Mouse (Mus musculus) cerebellum, postnatal 4 days (tissue): ENCODE measurements at regions not wholly inside any gene's neighbourhood (a gene's known extent, or its start where the extent isn't known, plus 50 kb on each side); places are given as distances from the start of the nearest gene placed in this dataset.
"Not testable (repeated sequence)": the region's sequence is repeated elsewhere in the genome, so short reads cannot be mapped to it uniquely, and the experiment has no call there.

Source experiments
- DNase-seq, 2 experiments: peaks; one replicate each; pipeline ENCODE4 v3.0.0; 2022; ENCODE audit warnings: low spot score in 2 of 2, mixed read lengths in 1 of 2

DNA sequence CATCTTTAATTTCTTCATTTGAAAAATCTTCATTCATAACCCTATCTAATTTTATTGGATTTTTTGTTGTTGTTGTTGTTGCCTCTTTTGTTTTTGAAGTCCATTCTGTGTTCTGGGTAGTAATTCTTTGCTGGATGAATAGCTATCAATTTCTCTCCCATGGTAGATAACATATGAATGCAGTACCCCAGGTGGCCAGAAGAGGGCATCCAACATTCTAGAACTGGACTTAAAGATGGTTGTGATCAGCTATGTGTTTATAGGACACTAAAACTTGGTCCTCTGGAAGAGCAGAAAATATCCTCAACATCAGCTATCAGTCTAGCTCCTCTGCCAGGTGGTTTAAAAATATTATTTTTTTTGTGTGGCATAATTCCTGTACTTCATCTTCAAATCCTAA, 73.0 kb downstream of the Prl2c3 start:
- peak in 1 of 2 experiments; percentile 10 for DNase-seq

DNA sequence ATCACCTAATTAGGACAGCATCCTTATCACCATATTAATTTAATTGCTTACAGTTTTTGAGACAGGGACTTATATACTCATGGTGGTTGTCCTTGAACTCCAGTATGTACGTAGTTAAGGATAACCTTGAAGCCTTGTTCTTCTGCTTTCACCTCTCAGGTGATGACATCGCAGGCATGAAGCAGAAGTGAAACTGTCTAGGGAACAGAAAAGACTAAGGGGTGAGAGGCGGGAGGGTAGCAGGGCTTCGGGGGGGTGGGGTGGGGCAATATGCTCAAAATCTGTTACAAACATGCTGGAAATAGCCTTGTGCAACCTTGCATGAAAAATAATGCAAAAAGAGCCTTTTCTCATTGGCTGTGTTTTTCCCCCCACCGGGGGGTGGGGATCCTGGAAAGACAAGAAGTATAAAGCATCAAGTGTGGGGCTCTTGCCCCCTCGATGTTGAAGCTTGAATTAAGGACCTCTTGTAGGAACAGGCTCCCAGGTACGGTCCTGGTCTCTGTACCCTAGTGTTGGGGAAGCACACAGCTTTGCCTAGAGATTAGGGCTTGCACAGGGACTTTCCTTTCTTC, 81.8 kb downstream of the Prl2c3 start:
- not testable (repeated sequence) for DNase-seq

DNA sequence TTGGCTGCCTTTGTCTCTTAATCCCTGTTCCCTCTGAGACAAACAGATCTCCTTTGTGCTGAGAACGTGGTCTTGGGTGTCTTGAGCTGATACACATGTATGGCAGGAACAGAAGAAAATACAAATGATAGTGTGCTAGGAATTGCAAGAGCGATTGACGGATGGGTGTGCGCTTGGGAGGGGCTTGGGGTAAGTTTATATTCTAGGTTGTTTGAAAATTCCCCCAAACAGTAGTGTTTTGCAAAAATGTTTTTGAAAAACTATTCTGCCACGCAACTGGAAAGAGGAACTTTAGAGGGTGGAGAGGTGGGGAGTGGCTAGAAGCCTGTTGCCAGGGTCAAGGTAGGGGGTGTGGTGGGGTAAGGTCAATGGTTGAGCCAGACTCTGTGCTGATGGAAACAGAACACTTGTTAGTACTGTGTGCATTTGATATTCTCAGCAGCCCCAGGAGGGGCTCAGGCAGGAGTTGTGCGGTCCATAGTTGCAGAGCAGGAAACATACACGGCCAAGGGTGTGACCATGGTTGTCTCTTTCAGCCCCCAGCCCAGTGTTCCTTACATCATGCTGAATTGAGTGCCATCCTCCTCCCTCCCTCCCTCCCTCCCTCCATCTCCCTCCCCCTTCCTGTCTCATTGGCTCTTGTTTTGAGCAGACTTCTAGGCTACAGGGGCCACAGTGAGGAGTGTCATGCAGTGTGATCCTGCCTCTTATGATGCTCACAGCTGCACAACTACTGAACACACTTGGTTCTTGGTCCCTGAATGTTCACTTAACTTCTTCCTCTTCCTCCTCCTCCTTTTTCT, 88.2 kb downstream of the Prl2c3 start:
- DNase-seq = no peak

DNA sequence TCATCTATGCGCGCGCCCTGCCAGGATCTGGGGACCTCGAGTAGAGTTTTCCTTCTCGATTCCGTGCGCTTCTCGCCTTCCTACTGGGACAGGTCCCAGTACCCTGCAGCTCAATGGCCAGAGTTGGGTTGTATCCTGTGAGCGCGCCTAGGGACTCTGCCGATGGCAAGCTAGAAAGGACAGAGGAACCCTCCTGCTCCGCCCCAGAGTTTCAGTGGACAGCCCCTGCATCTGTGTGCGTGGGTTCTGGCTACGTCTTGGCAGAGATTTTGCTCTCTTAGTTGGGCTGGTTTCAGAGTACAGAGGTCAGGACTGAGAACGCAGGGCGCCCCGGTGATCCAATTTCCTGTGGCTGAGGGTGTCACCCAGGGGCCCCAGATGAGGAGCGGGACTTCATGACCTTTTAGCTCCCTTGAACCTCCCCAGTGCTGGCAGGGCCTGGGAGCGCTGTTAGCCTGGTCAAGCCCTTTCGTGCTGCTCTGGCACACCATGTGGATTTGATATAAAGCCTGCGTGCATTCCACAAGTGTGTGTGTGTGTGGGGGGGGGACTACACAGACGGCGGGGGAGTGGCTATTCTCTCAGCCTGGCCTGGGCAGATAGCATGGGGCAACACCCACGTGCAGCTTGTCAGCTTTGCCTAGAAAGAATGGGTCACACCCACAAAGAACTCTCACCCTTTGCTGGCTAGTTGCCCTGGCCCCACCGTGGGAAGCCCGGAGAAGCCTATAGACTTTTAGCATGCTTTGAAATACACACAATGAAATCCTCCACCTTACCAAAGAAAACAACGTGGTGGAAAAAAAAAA, 96.9 kb downstream of the Prl2c3 start:
- DNase-seq = not testable (repeated sequence)

DNA sequence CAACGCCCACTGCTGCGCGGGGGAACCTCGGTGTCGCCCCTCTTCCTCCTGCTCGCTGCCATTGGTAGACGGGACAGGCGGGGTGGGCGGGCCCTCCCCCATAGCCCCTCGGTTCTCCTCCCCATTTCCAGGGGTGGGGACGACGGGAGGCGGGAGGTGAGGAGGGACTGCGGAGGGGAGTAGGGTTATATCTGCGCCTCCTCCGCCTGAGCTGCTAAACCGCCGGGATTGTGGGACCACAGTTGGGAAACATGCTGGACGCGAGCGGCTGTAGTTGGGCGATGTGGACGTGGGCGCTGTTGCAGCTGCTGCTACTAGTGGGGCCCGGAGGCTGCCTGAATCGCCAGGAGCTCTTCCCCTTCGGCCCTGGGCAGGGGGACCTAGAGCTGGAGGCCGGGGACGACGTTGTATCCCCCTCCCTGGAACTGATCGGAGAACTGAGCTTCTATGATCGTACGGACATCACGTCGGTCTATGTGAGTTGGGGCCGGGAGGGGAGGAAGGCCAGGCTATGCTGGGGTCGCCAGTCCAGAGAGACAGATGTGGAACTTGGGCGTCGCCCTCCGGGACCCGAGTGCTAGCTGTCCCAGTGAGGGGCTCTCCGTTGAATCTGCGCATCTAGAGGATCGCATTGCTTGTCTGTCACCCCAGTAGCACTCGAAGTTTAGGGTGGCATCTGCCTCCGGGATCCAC, 97.6 kb downstream of the Prl2c3 start:
- DNase-seq = not testable (repeated sequence)

DNA sequence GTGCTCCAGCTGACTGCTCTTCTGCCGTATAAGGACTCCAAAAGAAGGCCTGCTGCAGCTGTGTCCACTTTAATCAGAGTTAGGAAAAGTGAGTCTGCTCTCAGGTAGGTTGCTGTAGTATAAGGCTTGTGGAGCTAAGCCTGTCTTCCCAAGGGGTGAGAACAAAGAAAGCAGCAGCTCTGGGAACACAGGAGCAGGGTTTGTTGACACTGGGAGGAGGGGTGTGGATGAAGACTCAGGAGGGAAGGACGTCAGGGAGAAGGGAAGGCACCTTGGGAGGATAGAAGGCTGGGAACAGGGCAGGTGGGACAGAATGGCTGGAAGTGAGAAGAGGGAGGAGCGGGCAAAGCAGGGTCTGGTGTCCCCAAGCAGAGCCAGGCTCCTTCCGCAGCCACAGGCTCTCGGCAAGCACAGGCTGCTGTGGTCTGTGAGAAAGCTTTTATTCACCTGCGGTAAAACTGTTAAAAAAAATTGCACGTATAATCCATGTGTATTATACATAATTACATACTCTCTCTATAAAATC, 106.2 kb downstream of the Prl2c3 start:
- DNase-seq = not testable (repeated sequence)

DNA sequence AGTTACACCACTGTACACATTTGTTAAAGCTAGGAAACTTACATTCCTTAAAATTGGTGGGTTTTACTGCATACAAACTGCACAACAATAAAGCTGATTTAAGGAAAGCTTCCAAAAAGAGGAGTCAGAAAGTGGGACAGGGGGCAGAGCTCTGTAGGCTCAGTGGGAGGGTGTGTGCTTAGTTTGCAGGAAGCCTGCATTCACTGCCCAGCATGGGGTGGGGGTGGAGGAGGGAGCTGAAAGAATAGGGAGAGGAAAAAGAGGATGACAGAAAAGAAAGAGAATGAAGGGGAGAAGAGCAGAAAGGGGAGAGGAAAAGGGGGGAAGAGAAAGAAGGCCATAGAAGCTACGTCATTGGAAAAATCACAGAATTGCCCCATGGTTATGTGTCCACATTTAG, 111.1 kb downstream of the Prl2c3 start:
- DNase-seq = not testable (repeated sequence)

DNA sequence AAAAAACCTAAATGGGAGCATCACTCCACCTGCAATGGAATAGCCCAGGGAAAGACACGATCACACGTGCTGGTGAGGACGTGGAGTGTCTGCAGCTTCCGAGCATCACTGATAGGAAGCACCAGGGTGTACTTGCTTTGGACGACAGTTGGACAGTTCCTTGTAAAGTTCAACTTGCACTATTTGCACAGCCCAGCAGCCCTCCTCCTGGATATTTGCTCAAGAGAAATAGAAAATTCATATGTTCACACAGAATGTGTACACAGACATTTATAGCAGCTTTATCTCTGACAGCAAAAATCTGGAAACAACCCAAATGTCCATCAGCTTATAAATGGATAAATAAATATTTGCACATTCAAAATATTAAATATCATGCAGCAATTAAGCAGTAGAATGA, 111.7 kb downstream of the Prl2c3 start:
- DNase-seq = not testable (repeated sequence)

DNA sequence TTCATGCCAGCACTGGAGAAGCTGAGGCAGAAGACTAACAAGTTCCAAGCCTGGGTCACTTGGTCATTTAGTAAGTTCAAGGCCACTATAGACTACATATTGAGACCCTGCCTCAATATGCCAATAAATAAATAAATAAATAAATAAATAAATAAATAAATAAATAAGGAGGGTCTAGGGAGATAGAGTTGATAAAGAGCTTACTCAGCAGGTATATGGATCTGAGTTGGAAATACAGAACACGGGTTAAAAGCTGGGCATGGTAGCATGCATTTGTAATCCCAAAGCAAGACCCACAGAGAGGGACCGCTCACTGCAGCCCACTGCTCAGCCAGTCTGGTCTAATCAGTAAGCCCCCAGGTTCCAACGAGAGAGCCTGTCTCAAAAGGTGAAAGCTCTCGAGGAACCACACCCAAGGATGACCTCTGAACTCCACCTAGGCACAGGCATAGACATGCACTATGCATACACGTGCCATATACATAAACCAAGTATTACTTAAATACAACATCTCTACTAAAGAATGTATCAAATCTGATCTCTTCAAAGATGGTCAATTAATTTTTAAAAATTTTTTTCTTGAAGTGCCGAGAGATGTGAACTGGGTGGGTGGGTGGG, 115.4 kb downstream of the Ero1lb start:
- DNase-seq = not testable (repeated sequence)

DNA sequence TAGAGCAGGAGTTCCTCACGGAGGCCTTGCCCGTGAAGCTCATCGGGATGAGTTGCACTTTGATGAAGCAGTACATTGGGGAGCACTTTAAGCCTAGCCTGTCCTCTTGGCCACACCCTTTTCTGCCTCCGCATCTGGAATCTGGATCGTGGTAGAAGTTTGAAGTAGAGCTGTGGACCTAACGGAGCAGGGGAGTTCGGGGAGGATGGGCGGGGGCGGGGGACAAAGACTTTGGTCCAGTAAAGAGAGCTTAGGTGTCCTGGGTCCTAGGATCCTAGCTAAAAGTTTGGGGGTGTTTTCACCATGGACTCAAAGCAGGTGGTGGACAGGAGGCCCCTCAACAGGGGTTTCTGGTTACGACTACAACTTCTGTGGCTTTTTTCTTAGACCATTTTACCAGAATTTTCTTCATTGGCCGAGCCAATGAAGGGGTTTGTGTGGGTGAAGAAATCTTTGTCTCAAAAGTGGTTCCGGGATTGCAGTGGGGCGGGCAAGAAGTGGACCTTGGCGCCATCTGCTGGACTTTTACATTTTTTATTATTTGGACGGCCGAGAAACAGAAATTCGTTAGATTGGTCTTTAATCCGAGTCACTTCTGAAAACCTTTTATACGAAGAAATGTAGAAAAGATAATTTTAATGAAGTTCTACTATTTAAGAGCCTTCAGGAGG, 114.7 kb downstream of the Ero1lb start:
- peak in 1 of 2 experiments; percentile 51 for DNase-seq

DNA sequence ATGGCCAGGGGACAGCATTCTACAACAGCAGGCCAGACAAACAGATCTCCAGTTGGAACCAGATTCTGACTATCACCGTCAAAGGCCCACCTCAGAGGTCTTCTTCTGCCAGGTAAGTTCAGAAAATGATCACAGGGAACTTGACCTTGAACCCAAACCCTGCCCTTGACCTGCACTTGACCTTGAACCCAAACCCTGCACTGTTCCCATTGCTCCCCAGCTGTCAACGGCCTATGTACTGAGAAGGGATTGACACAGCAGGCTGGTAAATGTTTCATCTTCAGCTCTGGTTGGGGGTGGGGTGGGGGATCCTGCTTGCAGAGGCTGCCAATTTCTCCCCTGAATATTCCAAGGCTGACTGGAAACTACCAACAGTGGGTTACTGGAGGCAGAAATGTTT, 111.7 kb downstream of the Ero1lb start:
- DNase-seq = no peak

DNA sequence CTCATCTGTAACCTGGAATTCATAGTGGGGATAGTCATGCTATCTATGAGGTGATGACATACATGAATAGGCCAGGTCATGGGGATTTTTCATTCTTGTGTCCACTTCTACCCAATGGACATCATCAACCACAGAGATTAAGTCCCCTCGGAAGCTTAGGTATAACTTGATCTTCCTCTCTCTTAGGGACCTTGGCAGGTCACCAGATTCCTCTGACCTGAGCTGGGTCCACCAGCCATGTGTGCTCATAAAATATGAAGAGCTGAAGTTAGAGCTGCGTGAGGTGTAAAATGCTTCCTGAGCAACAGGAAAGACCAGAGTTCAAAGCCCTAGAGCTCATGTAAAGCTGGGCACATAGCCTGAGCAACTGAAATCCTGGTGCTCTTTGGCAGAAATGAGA, 105.3 kb downstream of the Ero1lb start:
- not testable (repeated sequence) for DNase-seq

DNA sequence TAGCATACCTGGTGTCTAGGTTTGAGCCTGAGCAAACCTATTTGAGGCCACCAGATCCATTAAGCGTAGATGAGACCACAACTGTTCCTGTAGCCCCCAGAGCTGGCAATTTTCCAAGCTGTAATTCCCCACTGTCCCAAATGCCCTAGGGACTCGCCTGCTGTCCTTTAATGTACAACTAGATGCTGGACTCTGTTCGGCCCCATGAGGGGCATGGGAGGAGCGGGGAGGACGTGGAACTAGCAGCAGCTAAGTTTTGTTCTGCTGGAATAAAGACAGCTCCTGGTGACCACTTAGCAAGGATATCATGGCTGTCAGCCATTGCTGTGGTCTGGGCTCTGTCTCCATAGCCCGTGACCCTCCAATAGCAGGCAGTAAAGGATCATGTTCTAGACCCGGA, 103.1 kb downstream of the Ero1lb start:
- not testable (repeated sequence) for DNase-seq

DNA sequence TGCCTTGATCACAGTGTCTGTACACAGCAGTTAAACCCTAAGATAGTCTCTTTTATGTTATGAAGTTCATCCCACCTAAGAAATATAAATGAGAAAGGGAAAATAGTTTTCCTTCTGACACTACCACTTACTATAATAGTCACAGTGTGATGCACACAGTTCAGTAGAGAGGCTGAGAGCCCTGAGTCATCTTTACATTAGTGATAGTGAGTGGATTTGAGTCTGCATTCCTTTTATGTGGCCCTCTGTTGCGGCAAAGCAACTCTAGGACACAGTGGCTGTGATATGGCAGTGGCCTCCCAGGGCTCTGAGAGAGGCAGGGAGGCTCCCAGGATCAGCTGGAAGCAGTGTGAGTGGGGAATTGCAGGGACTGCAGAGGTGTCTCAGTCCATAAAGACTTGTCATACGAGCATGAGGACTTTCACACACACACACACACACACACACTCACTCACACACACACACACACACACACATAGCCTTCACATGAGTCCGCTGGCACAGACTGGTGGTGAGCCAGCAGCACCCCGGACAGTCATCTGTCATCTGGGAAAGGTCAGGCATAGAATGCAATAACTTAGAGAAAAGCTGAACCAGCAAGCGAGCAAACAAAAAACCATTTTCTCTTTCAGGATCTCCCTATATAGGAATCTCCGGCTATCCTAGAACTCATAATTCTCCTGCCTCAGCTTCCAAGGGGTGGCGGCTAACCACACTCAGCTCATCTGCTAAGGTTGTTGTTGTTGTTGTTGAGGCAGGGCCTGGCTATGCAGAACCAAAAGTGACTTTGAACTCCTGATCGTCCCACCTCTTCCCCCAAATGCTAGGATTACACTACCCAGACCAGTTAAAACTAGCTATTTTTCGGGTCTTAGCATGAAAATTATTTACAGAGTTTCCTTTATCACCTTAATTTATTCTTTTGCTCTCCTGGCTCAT, 102.3 kb downstream of the Ero1lb start:
- not testable (repeated sequence) for DNase-seq

DNA sequence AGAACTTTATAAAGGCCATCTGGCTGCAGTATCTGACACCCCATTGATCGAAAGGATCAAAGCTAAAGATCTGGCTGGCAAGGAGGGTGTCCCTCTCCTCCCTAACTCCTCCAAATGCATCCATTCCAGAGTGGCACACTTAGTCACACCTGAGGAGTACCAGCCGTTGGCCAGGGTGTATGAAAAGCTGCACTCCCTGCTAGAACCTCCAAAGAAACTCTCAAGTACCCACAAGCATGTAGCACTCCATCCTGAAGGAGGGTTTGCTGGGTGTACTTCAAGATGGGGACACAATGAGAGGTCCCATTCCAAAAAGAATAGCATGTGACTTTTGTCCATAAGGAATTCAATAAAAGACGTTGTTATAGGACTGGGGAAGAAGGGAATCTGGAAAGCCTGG, 100.4 kb downstream of the Ero1lb start:
- DNase-seq = not testable (repeated sequence)
